Mouse (Mus musculus) bone marrow, adult 2 months (tissue): ENCODE measurements around the gene BC005561.
"Not testable (repeated sequence)": the region's sequence is repeated elsewhere in the genome, so short reads cannot be mapped to it uniquely, and the experiment has no call there.

Experiments
- CTCF ChIP-seq: fragments of 200-500 bp; IDR thresholded peaks from 2 replicates; pipeline ENCODE4 v1.5.1; 2011; ENCODE audit warnings: low read length, control low read depth; ENCODE audit not compliant: control insufficient read depth, insufficient read depth
- POLR2A ChIP-seq: fragments of 200-500 bp; IDR thresholded peaks from 2 replicates; pipeline ENCODE4 v1.6.1; 2011; ENCODE audit warnings: low read depth, mild to moderate bottlenecking, control low read depth, low read length, borderline replicate concordance; ENCODE audit not compliant: control insufficient read depth

DNA sequence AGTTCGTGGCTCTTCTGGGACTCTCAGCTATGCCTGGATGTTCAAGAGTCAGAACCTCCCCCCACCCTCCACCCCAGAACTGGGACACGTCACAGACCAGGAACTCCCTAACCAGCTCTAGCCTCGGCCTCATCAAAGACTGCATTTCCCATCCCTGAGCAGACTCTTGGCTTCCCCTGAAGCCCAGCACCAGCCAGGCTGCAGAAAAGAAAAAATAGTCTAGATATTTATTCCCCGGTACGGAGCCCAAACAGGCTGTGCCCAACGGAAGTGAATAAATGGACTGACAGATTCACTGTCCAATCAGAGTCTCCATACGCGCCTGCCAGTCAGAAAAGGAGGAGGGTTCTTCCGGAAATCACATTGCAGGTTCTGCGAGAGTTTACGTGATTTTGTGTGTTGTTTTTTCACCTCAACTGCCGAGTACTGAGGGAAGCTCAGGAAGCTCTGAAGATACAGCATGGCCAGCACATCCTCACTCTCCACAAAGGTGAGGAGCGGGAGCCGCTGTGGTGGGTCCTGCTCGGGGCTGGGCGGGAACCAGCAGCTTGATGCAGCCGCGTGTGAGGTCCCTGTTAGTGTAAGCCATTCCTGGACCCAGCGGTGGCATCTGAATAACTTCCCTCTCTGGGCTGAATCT lies 63.2 kb downstream of the BC005561 start:
- TF ChIP-seq CTCF, POLR2A: not testable (repeated sequence)
